Mouse (Mus musculus) heart, postnatal 14 days (tissue): Measurements from ENCODE around the gene Magee1. TPM values are rescaled to one million over a fixed set of nuclear protein-coding genes. Genes with fewer than 3 reads are reported as not detected.
A peak's percentile ranks its signal among the peaks of the same experiment; 100 is the strongest.
"Not testable (repeated sequence)": the region's sequence is repeated elsewhere in the genome, so short reads cannot be mapped to it uniquely, and the experiment has no call there.

ENCODE experiments used
- DNase-seq, 2 experiments: peaks; one replicate each; pipeline ENCODE4 v3.0.0; 2021 to 2022
- intact Hi-C: fragments of 180-260 bp; cut with DNase I; formaldehyde crosslinking; loops from one replicate; pipeline ENCODE4 v1.15.1; 2025
- long read RNA-seq, 2 experiments: library from polyadenylated mRNA; stranded (forward); transcript quantifications; one replicate each; pipeline ENCODE4 v2.0.0; 2021
- total RNA-seq, 2 experiments: library from RNA; stranded (reverse); gene quantifications; 2 replicates each; pipeline ENCODE4 v1.2.3; 2021

Magee1 gene
- 1 to 10 TPM; 5.3 to 5.9 TPM for total RNA-seq
- long read RNA-seq, experiment 1, transcript Magee1-201 (1 exons, 3,550 nt), result major isoform, 8 of 8 reads
- long read RNA-seq, experiment 1, partial matches to known transcripts, result 0 of 8 reads
- long read RNA-seq, experiment 1, other reads (novel, unspliced or antisense), result 0 of 8 reads
- long read RNA-seq, experiment 2, transcript Magee1-201 (1 exons, 3,550 nt), result major isoform, 12 of 12 reads
- long read RNA-seq, experiment 2, partial matches to known transcripts, result 0 of 12 reads
- long read RNA-seq, experiment 2, other reads (novel, unspliced or antisense), result 0 of 12 reads

GRCm38 (mm10) chrX:105120275-105121226 lies at the start of gene Magee1:
Gene Magee1, plus strand, starts transcription at chrX:105120378.
- DNase-seq, result peak; percentile 73 to 79
- intact Hi-C loops, result no loop called here

- intact Hi-C loops, result no loop called here
- no peak for DNase-seq
Observed at GRCm38 (mm10) chrX:105079151-105079550, 41.0 kb upstream of the Magee1 start.

GRCm38 (mm10) chrX:105079615-105080092 lies 40.5 kb upstream of the Magee1 start, which contains the start of gene Pbdc1:
Gene Pbdc1, plus strand, starts transcription at chrX:105079756.
- intact Hi-C loops, result no loop called here
- DNase-seq, result peak; percentile 86 to 95

GRCm38 (mm10) chrX:105080096-105080495 lies 40.1 kb upstream of the Magee1 start:
- intact Hi-C loops, result no loop called here
- DNase-seq, result no peak

- intact Hi-C loops, DNase-seq: not testable (repeated sequence)
Observed at GRCm38 (mm10) chrX:105083013-105083412, 37.2 kb upstream of the Magee1 start.

GRCm38 (mm10) chrX:105104175-105104574 lies 16.0 kb upstream of the Magee1 start:
- intact Hi-C loops, result loop anchor here (5.0 kb wide), 1 partner anchor 922 kb away; no protein-coding TSS in a partner anchor
- peak in 1 of 2 experiments; percentile 43 for DNase-seq

- intact Hi-C loops, result no loop called here
- no peak for DNase-seq
Observed at GRCm38 (mm10) chrX:105114994-105115393, 5.2 kb upstream of the Magee1 start.

- DNase-seq, result peak; percentile 70 to 76
- intact Hi-C loops, result no loop called here
Observed at GRCm38 (mm10) chrX:105121227-105121865, 1.2 kb downstream of the Magee1 start.

- intact Hi-C loops, result no loop called here
- no peak for DNase-seq
Observed at GRCm38 (mm10) chrX:105124903-105125302, 4.7 kb downstream of the Magee1 start.

GRCm38 (mm10) chrX:105151872-105152461 lies 31.8 kb downstream of the Magee1 start:
- intact Hi-C loops, result no loop called here
- peak in 1 of 2 experiments; percentile 1 for DNase-seq

- intact Hi-C loops, DNase-seq: not testable (repeated sequence)
Observed at GRCm38 (mm10) chrX:105165007-105165406, 44.8 kb downstream of the Magee1 start.

GRCm38 (mm10) chrX:105167217-105167616 lies 47.0 kb downstream of the Magee1 start:
- no peak for DNase-seq

More at GRCm38 (mm10) chrX:105167217-105167616, 47.0 kb downstream of the Magee1 start:
- intact Hi-C loops, result no loop called here

Other genes starting within 250 kb of the Magee1 start
- 1 to 10 TPM; 7.1 to 7.3 TPM for gene Pbdc1, start 40.6 kb upstream of the Magee1 start, total RNA-seq